Mouse (Mus musculus) E14TG2a.4 (cell line): Measurements from ENCODE around the gene Nxn.

ENCODE experiments used
- H3K27me3 ChIP-seq: 2 replicates; pipeline ENCODE4 v1.6.1; 2014; ENCODE audit warnings: low read length, control low read depth; ENCODE audit not compliant: insufficient read depth
- H3K36me3 ChIP-seq: 2 replicates; pipeline ENCODE4 v1.6.1; 2014; ENCODE audit warnings: low read length, control low read depth; ENCODE audit not compliant: insufficient read depth
- H3K4me1 ChIP-seq: replicated peaks from 2 replicates; pipeline ENCODE4 v1.6.1; 2014; ENCODE audit warnings: low read depth, low read length, control low read depth
- H3K4me3 ChIP-seq: replicated peaks from 2 replicates; pipeline ENCODE4 v1.5.1; 2014; ENCODE audit warnings: mild to moderate bottlenecking, low read length
- H3K9me3 ChIP-seq: 2 replicates; pipeline ENCODE4 v1.6.1; 2014; ENCODE audit warnings: low read length, control low read depth
- CTCF ChIP-seq: conservative IDR thresholded peaks from 2 replicates; pipeline ENCODE4 v1.5.1; 2014; ENCODE audit warnings: low read length
- NANOG ChIP-seq: IDR thresholded peaks from 2 replicates; pipeline ENCODE4 v1.6.1; 2014; ENCODE audit warnings: borderline replicate concordance, low read length, mixed read lengths
- POU5F1 ChIP-seq: IDR thresholded peaks from 2 replicates; pipeline ENCODE4 v1.6.1; 2014; ENCODE audit warnings: low read length, borderline replicate concordance

Nxn gene

GRCm38 (mm10) chr11:76339141-76339540 is 59.8 kb downstream of the Nxn start:
- Histone ChIP-seq H3K36me3 (no peaks in the 10 kb centered on the region), H3K4me3 (no peak overlapping the region), H3K27me3 (peaks cover 45% of the 10 kb centered on the region), H3K4me1 (peaks cover 42% of the 10 kb centered on the region), H3K9me3 (no peaks in the 10 kb centered on the region)
- TF ChIP-seq POU5F1 (no peak), CTCF (no peak), NANOG (no peak)

GRCm38 (mm10) chr11:76338656-76339055 is 60.3 kb downstream of the Nxn start:
- H3K36me3 ChIP-seq = no peaks in the 10 kb centered on the region
- TF ChIP-seq POU5F1 = no peak
- peaks cover 40% of the 10 kb centered on the region for H3K4me1 ChIP-seq
- H3K9me3 ChIP-seq = no peaks in the 10 kb centered on the region
- peaks cover 43% of the 10 kb centered on the region for H3K27me3 ChIP-seq
- no peak overlapping the region for H3K4me3 ChIP-seq

- H3K4me1 ChIP-seq = peaks cover 31% of the 10 kb centered on the region
- no peak overlapping the region for H3K4me3 ChIP-seq
- H3K36me3 ChIP-seq = no peaks in the 10 kb centered on the region
These were observed 61.2 kb downstream of the Nxn start for GRCm38 (mm10) chr11:76337764-76338163.

GRCm38 (mm10) chr11:76337236-76337635 is 61.7 kb downstream of the Nxn start:
- TF ChIP-seq CTCF = no peak
- H3K4me1 ChIP-seq = peaks cover 30% of the 10 kb centered on the region
- no peaks in the 10 kb centered on the region for H3K9me3 ChIP-seq
- no peak overlapping the region for H3K4me3 ChIP-seq
- H3K27me3 ChIP-seq = peaks cover 31% of the 10 kb centered on the region
- no peaks in the 10 kb centered on the region for H3K36me3 ChIP-seq

More at GRCm38 (mm10) chr11:76337764-76338163, 61.2 kb downstream of the Nxn start:
- no peaks in the 10 kb centered on the region for H3K9me3 ChIP-seq
- TF ChIP-seq CTCF (no peak), POU5F1 (no peak), NANOG (no peak)
- peaks cover 35% of the 10 kb centered on the region for H3K27me3 ChIP-seq

GRCm38 (mm10) chr11:76336224-76336623 is 62.7 kb downstream of the Nxn start:
- no peak for TF ChIP-seq CTCF
- TF ChIP-seq NANOG = no peak
- no peak for TF ChIP-seq POU5F1
- no peak overlapping the region for H3K4me3 ChIP-seq
- peaks cover 30% of the 10 kb centered on the region for H3K4me1 ChIP-seq
- peaks cover 25% of the 10 kb centered on the region; the same call in 1 of the 2 replicates for H3K27me3 ChIP-seq
- H3K9me3 ChIP-seq = no peaks in the 10 kb centered on the region
- H3K36me3 ChIP-seq = no peaks in the 10 kb centered on the region

- TF ChIP-seq CTCF (no peak), POU5F1 (no peak), NANOG (no peak)
- no peak overlapping the region for H3K4me3 ChIP-seq
- H3K9me3 ChIP-seq = no peaks in the 10 kb centered on the region
- H3K27me3 ChIP-seq = peaks cover 32% of the 10 kb centered on the region
- no peaks in the 10 kb centered on the region for H3K36me3 ChIP-seq
- H3K4me1 ChIP-seq = peaks cover 37% of the 10 kb centered on the region
These were observed 64.0 kb downstream of the Nxn start for GRCm38 (mm10) chr11:76334966-76335365.

- H3K4me1 ChIP-seq = peaks cover 45% of the 10 kb centered on the region
- no peak for TF ChIP-seq CTCF
- no peak for TF ChIP-seq POU5F1
- no peaks in the 10 kb centered on the region for H3K9me3 ChIP-seq
- no peaks in the 10 kb centered on the region for H3K36me3 ChIP-seq
- H3K27me3 ChIP-seq = peaks cover 44% of the 10 kb centered on the region
- H3K4me3 ChIP-seq = no peak overlapping the region
These were observed 66.7 kb downstream of the Nxn start for GRCm38 (mm10) chr11:76332240-76332639.

GRCm38 (mm10) chr11:76328522-76329290 is 70.2 kb downstream of the Nxn start:
- H3K4me1 ChIP-seq = peaks cover 58% of the 10 kb centered on the region
- no peak overlapping the region for H3K4me3 ChIP-seq
- TF ChIP-seq CTCF (no peak), POU5F1 (no peak), NANOG (no peak)
- H3K9me3 ChIP-seq = no peaks in the 10 kb centered on the region
- peaks cover 63% of the 10 kb centered on the region for H3K27me3 ChIP-seq
- no peaks in the 10 kb centered on the region for H3K36me3 ChIP-seq

GRCm38 (mm10) chr11:76328084-76328483 is 70.9 kb downstream of the Nxn start:
- Histone ChIP-seq H3K27me3 (peaks cover 63% of the 10 kb centered on the region), H3K9me3 (no peaks in the 10 kb centered on the region), H3K4me1 (peaks cover 65% of the 10 kb centered on the region), H3K4me3 (no peak overlapping the region), H3K36me3 (no peaks in the 10 kb centered on the region)
- TF ChIP-seq NANOG (no peak), POU5F1 (no peak), CTCF (no peak)
